Mouse (Mus musculus) urinary bladder, adult 18-20 months (tissue): ENCODE measurements at regions not wholly inside any gene's neighbourhood (a gene's known extent, or its start where the extent isn't known, plus 50 kb on each side); places are given as distances from the start of the nearest gene placed in this dataset.
"Not testable (repeated sequence)": the region's sequence is repeated elsewhere in the genome, so short reads cannot be mapped to it uniquely, and the experiment has no call there.

ENCODE experiments used
- DNase-seq, 2 experiments: peaks; one replicate each; pipeline ENCODE4 v3.0.0; 2022; ENCODE audit warnings: low spot score in 2 of 2, mixed read lengths in 2 of 2

DNA sequence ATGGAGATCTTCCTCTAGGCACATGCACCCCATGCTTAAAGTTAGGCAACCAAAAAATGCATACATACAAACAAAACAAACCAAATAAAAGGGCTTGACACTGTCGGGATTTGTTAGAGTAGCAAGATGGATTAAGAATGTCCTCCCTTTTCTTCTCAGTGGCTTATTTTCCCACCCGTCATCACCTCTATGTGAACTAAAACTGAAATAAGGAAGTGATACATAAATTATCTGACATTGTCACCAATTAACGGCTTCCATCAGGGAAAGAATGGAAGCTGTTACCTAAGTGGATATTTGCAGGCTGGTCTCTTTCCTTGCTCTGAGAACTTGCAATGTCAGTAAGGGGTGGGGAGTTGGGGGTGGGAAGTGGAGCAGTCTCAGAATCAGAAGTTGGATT lies 541.5 kb downstream of the Diaph3 start:
- no peak for DNase-seq

GRCm38 (mm10) chr14:86588525-86588924 lies 552.5 kb downstream of the Diaph3 start:
- DNase-seq, result no peak

DNA sequence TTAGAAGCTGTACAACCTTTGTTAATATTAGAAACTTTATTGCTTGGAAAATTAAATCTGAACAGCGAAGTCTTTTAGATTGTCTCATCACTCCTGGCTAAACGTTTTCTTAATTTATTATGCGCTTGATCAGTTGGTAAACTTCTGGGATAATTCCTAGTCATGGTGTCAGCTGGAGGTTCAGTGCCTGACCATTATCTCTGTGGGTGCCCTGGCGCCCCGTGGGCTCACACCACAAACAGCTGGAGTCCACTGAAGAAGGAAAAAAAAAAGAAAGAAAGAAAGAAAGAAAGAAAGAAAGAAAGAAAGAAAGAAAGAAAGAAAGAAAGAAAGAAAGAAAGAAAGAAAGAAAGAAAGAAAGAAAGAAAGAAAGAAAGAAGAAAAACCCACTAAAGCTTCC lies 555.1 kb downstream of the Diaph3 start:
- not testable (repeated sequence) for DNase-seq

- no peak for DNase-seq
These were observed 578.3 kb downstream of the Diaph3 start for GRCm38 (mm10) chr14:86562728-86563127.

DNA sequence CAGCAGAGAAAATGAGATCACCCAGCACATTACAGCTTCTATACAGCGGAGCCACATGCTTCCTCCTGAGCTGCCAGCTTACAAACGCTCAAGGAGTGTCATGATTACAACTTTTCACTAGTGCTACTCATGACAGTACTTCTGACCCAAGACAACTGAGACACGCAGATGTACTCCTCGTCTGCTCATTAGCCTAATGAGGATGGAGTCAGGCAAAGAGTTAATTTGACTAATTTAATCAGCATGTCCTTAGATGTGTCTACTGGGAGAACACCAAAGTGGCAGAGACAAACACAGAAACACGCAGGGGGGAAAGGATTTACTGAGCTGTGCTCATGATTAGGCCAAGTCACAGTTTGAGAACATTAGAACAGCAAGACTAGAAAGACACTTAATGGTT lies 603.0 kb downstream of the Diaph3 start:
- no peak for DNase-seq

DNA sequence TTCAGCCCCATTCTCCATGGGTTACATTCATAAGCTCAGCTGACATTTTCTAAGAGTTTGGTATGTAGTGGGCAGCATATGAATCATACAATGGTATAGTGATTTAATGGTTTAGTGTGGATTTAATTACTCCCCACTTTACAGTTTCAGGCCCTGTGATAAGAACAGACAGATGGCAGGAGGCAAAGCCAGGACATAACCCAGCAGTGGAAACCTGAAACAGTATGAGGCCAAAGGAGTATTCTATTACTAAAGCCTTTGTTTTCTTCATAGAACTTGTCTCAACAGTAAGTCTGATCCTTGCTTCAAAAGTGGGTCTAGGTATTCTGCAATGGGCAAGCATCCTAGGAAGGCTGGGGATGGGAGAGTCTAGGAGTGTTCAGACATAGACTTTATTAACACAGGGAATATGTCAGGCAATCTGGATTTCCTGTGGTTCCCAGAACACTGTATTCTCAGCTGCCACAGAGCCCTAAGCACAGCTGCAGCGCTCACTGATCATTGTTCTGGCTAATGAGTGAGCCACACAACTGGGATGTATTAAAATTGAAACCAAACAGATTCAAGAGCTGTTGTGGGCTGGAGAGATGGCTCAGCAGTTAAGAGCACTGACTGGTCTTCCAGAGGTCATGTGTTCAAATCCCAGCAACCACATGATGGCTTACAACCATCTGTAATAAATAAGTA lies 604.6 kb downstream of the Diaph3 start:
- no peak for DNase-seq

GRCm38 (mm10) chr14:86510408-86510807 lies 630.6 kb downstream of the Diaph3 start:
- no peak for DNase-seq

DNA sequence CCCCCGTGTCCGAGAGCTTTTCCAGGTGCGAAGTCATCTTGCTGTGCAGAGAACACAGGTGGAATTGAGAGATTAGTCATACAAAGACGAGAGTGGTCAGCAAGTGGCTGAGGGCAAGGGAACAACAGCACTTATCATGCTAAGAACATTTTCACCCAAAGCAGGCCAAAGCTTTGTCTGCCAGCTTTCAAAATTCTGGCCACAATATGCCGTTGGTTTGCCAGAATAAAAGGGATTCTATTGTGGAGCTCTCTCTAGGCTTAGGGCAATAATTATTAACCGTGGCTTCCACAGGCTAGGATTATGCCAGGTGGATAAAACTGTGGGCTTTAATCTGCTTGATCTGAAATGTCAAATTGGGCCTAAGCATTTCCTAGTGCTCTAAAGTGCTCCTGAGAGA lies 631.3 kb downstream of the Diaph3 start:
- no peak for DNase-seq

GRCm38 (mm10) chr14:86506286-86506685 lies 634.7 kb downstream of the Diaph3 start:
- DNase-seq, result no peak

DNA sequence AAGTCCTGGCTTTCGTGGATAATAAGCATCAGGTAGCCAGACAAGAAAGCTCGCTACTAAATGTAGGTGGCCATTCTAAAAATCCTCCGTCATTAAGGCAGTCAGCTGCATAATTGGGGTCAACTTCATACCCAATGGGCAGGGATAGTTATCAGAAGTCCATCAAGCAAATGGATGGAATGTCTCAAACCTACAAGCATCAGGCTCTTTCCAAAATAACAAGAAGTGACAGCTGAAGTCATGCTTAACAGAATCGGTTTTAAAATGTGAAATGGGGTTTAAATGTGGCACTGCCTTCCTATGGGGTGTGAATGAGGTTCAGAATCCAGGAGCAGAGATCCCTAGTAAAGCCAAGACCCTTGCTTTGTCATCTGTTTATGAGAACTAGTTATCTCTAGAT lies 650.2 kb downstream of the Diaph3 start:
- no peak for DNase-seq

DNA sequence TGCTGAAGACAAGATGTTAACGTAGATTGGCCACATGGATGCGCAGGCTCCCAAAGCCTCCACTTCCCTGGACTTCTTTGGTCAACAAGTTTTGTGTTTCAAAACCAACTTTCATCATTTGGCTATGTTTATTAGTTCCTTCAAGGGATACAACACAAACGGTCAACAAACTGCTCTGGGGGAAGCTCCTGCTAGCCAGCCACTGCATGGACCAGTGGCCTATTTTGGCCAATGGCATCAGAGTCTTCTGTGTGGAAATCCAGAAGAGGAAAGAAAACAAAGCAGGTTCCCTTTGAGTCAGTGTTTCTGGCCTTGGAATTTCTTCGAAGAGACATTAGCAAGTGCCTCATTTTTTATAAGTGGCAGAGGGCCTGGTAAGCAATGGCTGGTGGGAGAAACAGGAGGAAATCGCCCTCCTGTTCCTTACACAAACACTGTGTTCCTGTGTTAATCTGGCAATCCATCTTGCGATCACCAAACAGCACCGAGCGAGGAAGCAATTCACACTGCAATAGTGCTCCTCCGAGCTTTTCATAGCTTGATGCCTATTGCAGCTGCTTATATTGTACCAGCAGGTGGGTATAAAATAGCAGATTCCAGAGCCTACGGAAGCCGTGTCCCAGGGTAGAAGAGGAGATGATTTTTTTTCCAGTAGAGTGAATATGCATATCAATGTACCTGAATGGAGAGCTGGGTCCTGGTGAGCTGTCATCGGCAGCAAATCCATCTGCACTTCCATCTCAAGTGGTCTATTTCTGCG lies 651.0 kb downstream of the Diaph3 start:
- no peak for DNase-seq

DNA sequence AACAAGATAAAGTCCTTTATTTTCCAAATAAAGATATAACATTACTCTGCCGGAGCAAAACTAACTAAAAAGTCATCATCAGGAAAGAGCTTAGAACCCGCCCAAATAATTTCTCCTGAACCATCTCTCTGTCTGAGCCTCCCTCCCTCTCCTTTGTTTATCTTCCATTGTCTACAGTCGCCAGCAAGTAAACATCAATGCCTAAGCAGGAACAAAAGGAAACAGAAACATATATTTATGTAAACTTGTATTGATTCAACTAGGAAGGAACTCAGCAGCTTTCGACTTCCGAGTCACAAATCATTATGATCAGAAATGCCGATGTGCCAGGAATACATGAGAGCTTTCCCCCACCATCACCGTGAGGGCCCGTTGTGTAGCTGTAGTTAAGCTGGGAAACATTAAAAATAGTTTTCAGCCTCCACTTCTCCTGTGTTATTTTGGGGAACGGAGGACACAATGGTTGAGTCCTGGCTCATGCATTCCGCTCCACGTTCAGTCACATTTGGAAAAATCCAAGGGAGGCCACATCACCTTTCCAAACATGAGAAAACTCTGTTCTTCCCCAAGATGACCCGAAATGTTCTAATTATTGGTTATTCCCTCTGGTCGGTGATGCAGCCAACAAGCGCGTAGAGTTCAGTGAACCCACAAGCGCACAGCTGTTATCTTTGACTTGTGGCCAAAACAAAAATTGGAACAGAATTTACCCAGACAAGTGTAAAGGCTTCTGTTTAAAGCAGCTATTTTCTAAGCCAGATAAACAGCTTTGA lies 651.8 kb downstream of the Diaph3 start:
- no peak for DNase-seq

DNA sequence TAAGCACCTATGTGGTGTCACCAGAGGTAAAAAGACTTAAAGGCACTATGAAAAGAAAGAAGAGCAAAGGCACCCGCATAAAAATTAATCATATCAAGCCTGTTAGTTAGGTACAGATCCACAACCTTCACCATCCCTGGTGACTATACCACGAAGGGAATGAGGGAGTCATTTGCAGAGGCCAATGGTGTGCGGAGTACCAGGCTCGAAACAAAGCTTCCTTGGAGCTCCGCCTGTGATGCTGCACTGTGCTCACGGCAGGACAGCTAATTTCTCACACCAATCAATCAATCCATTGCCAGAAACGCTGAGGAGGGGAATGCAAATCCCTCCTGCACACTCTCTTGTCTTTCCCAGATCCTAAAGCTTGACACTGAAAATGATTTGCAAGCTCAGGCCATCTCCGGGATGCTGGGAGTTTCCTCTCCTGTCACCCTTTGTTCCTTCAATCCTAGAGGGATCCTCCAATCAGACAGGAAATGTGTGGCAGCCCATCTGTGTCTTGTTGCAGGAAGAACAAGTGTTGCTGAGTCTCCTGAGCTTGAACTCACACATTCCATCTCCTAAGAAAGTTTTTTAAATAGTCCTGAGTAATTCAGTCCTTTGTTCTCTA lies 653.6 kb downstream of the Diaph3 start:
- DNase-seq, result no peak

- no peak for DNase-seq
These were observed 656.8 kb downstream of the Diaph3 start for GRCm38 (mm10) chr14:86484247-86484646.

DNA sequence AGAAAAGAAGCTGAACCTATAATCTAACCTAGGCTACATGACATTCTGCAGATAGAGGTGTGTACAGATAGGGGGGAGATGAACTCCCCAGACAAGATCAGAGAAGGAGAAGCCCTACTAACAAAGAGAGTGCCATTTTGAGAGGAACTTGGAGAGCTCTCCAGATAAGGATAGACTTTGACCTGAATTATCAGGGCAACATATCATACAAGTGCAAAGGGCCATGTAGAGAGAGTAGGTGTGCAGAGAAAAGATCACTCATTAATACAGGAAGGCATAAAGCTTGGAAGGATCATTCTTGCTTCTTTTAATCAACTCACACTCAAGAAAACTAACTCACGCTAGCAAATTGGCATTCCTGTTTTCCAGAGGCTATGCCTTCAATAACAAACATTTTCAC lies 667.4 kb downstream of the Diaph3 start:
- no peak for DNase-seq

DNA sequence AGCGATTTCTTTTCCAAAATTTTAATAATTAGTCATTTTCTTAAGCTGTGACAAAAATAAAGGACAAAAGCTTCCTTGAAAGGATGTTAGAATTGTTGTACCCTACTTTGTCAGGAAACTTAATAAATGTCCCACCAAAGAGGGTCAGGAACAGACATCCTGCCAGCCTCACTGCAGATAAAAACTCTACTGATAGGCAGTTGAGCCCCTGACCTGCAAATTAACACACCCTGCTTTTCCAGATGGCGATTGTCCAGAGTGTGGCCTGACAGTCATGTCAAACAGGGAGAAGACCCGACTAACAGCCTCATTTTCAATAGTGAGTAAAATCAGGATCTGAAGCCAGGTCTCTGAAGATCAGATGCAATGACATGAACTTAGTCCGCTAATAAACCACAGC lies 670.6 kb downstream of the Diaph3 start:
- no peak for DNase-seq

GRCm38 (mm10) chr14:86467886-86468463 lies 673.1 kb downstream of the Diaph3 start:
- no peak for DNase-seq

DNA sequence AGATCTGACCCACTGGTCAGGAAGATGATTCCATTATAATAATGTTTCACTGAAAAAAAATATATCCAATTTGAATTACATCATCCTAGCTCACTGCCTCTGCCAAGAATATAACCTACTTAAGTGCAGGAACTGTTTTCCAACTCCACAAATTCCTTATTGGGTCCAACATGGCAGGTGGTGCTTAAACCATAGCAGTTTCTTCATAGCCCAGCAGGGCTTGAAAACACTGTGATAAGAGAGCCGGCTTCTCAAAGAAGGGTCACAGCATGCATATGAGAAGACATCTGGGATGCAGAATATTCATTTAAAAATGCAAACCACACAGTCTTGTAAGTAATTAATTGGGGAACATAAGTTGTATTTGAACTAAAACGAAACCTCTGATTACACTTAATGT lies 677.6 kb downstream of the Diaph3 start:
- no peak for DNase-seq

- DNase-seq, result no peak
These were observed 687.9 kb downstream of the Diaph3 start for GRCm38 (mm10) chr14:86453142-86453541.

DNA sequence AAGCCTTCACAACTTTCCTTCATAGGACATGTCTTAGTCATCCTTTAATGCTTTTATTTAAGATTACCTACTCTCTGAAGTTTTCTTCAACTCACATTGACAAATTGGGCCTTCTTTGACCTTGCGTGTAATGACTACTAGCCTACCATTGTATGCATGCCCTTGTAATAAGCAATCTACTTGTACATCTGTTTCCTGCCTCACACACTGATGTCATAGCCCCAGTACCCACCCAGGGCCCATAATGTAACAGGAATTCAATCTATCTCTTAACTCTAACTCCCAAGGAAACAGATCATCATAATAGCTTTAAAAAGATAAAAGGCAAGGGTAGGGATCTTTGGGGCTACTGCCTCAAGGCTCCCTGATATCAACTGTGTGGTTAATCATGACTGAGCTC lies 690.4 kb downstream of the Diaph3 start:
- DNase-seq, result no peak

DNA sequence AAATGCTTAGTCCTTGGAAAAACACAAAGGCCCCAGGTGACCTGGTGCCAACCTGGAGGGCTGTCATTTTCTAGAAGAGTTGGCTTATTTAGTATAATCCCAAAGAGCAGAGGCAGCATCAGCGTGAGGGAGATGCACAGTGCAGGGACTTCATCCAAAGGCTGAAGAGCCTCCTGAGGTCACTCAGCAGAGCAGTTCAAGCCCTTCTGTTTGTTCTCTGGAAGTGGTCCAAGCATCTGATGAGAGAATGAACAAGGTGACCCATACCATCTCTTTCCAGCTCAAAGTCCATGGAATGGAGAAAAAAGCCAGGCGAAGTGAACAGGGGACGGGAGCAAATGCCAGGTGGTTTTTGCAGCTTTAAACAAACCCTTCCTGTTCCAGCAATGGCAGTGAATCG lies 695.9 kb downstream of the Diaph3 start:
- DNase-seq, result no peak
